Mouse (Mus musculus) forebrain, embryonic 10.5 days (tissue): Measurements from ENCODE around the gene Mamstr. TPM values are rescaled to one million over a fixed set of nuclear protein-coding genes. Genes with fewer than 3 reads are reported as not detected.

ENCODE experiments used
- DNase-seq: peaks from one replicate; pipeline ENCODE4 v3.0.0-alpha.2; 2017; ENCODE audit warnings: low spot score; ENCODE audit errors: extremely low spot score
- H3K27ac ChIP-seq: fragments of 300-500 bp; sonication (generic); 2 replicates; pipeline ENCODE4 v1.5.1; 2016; ENCODE audit warnings: mild to moderate bottlenecking
- H3K27me3 ChIP-seq: fragments of 300-500 bp; sonication (generic); 2 replicates; pipeline ENCODE4 v1.6.1; 2016; ENCODE audit warnings: mild to moderate bottlenecking; ENCODE audit not compliant: poor library complexity, severe bottlenecking
- H3K36me3 ChIP-seq: fragments of 300-500 bp; sonication (generic); replicated peaks from 2 replicates; pipeline ENCODE4 v1.6.1; 2016; ENCODE audit warnings: mild to moderate bottlenecking, moderate library complexity
- H3K4me1 ChIP-seq: fragments of 300-500 bp; sonication (generic); 2 replicates; pipeline ENCODE4 v1.6.1; 2016
- H3K4me3 ChIP-seq: fragments of 300-500 bp; sonication (generic); 2 replicates; pipeline ENCODE4 v1.5.1; 2016; ENCODE audit warnings: mild to moderate bottlenecking, moderate library complexity
- H3K9me3 ChIP-seq: fragments of 300-500 bp; sonication (generic); 2 replicates; pipeline ENCODE4 v1.6.1; 2016; ENCODE audit warnings: mild to moderate bottlenecking, moderate library complexity
- WGBS: fragments of 180-500 bp; shearing (Covaris S2); methylation state at CpG from one replicate; pipeline ENCODE4 v1.1.7; 2016; 5-methylcytosine and 5-hydroxymethylcytosine counted together
- polyA plus RNA-seq: library from polyadenylated mRNA; unstranded; fragments of >200 nt; fragmentation: Nextera tagmentation; extraction: Ambion mirVana; gene quantifications from 2 replicates; pipeline ENCODE4 v1.2.1, GENCODE M21; 2016

Mamstr gene
- polyA plus RNA-seq, 1 experiment from 2014 or later, result 1.7 TPM

DNA sequence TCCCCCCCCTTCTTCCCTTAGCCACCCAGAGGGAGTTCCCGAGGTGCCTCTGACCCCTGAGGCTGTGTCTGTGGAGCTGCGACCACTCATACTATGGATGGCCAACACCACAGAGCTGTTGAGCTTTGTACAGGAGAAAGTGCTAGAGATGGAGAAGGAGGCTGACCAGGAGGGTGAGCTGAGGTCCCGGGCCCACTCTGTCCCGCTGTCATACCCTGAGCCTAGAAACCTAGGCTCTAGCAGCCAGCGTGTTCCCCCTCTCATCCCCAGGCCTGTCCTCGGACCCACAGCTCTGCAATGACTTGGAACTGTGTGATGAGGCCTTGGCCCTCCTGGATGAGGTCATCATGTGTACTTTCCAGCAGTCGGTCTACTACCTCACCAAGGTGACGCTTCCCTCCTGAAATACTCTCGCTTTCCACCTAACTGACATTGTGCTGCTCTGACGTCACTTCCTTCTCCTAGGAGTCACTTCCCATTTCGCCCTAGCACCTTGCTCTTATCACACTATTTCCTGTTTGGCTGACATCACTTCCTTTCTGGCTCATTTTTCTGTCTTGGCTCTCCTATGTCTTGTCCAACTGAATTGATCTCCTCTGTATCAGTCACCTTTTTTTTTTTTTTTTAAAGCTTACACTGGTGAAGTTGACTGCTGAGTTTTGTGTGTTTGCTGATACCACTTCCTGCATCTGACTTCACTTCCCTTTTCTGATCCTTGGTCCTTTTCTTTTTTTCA, 4.7 kb upstream of the Mamstr start:
- Histone ChIP-seq H3K27ac (no peak overlapping the region), H3K27me3 (peaks cover 47% of the 10 kb centered on the region), H3K4me1 (peaks cover 30% of the 10 kb centered on the region), H3K36me3 (peaks cover 19% of the 10 kb centered on the region), H3K4me3 (no peak overlapping the region), H3K9me3 (peaks cover 3% of the 10 kb centered on the region; the same call in 1 of the 2 replicates)
- DNase-seq, result no peak
- 95% methylated on average over 11 of the region's 11 CpGs for WGBS

DNA sequence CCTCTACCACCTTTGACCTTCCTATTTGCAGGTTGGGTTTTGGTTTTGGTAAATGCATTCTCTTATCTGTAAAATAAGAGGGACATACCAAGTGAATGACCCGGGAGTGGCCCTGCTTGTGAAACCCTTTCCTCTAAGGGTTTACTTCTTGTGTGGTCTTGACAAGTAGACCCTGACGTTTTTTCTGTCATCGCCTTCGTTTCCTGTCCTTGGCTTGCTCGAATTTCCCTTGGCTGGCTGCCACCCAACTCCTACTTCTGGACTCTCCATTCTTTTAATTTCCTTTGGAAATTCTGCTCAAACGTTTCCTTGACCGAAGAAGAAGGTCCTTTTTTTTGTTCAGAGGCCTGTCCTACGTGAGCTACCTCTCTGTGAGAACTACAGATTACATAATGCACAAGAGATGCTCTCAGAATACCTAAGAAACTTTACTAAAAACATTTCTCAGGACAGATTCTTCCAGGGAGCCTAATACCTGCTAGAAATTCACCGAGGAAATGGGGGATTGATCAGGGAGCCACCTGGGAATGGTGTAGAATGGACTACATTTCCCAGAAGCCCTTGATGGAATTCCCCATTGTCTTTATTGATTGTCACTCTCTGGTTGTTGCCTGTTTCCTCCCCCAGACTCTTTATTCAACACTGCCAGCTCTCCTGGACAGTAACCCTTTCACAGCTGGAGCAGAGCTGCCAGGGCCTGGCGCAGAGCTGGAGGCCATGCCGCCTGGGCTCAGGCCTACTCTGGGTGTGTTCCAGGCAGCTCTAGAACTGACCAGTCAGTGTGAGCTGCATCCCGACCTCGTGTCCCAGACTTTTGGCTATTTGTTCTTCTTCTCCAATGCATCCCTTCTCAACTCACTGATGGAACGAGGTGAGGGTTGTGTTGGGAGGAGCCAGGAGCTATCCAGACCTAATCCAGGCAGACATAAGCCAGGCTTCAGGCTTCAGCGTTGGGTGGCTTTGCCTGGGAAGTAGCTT, 3.8 kb upstream of the Mamstr start:
- Histone ChIP-seq H3K27ac (no peak overlapping the region), H3K9me3 (peaks cover 3% of the 10 kb centered on the region; the same call in 1 of the 2 replicates), H3K36me3 (peaks cover 19% of the 10 kb centered on the region), H3K27me3 (peaks cover 46% of the 10 kb centered on the region), H3K4me3 (no peak overlapping the region), H3K4me1 (peaks cover 33% of the 10 kb centered on the region)
- no peak for DNase-seq
- WGBS, result 87% methylated on average over 15 of the region's 15 CpGs

DNA sequence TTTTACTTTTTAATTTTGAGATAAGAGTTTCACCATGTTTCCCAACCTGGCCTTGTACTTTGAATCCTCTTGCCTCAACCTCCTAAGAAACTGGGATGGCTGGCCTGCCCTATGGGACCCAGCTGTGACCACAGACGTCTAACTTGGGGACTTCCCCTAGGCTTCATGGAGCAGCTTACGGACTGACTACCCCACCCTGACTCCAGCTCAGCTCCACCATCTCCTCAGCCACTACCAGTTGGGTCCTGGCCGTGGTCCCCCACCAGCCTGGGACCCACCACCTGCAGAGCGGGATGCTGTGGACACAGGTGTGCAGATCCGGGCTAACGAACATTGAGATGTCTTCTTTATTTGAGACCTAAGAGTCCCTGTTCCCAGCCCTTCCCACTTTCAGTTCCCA, 2.1 kb upstream of the Mamstr start:
- H3K27me3 ChIP-seq, result peaks cover 35% of the 10 kb centered on the region
- no peak overlapping the region for H3K27ac ChIP-seq
- no peak for DNase-seq
- peaks cover 19% of the 10 kb centered on the region for H3K36me3 ChIP-seq
- 93% methylated on average over 6 of the region's 6 CpGs for WGBS
- peaks cover 42% of the 10 kb centered on the region for H3K4me1 ChIP-seq
- H3K9me3 ChIP-seq, result peaks cover 3% of the 10 kb centered on the region; the same call in 1 of the 2 replicates
- peak overlapping the region; percentile 37; the same call in 1 of the 2 replicates for H3K4me3 ChIP-seq

DNA sequence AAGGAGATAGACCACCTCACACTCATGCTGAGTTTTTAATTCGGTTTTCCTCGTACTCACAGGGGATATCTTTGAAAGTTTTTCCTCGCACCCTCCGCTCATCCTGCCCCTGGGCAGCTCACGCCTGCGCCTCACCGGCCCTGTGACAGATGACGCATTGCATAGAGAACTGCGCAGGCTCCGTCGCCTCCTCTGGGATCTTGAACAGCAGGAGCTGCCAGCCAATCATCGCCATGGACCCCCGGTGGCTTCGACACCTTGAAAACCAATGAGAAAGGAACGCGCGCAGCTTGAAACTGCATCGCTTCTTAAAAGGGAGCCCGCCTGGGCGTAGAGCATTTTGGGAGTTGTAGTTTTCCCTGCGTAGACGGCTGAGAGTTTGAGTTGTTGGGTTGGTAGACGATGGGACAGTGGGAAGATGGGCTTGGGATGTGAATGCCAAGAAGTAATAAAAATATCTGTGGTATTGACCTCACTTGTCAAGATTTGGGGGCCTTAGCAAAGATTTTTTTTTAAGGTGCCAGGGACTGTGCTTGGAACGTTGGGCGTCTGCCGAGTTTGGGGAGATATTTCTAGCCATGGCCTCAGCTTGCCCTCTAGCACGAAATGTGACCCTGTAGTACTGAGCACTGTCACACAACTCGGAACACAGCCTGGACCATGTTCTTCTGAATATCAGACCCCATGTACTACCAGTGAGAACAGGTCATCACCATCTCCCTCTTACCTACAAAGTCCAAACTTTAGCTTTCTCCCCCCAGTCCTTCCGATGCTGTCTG, 965 bp upstream of the Mamstr start:
- Histone ChIP-seq H3K27ac (peak overlapping the region; percentile 73), H3K4me1 (peaks cover 50% of the 10 kb centered on the region), H3K4me3 (peak overlapping the region; percentile 37), H3K36me3 (peaks cover 19% of the 10 kb centered on the region), H3K9me3 (peaks cover 3% of the 10 kb centered on the region; the same call in 1 of the 2 replicates), H3K27me3 (peaks cover 24% of the 10 kb centered on the region)
- DNase-seq, result peak; percentile 94
- 19% methylated on average over 29 of the region's 29 CpGs for WGBS

DNA sequence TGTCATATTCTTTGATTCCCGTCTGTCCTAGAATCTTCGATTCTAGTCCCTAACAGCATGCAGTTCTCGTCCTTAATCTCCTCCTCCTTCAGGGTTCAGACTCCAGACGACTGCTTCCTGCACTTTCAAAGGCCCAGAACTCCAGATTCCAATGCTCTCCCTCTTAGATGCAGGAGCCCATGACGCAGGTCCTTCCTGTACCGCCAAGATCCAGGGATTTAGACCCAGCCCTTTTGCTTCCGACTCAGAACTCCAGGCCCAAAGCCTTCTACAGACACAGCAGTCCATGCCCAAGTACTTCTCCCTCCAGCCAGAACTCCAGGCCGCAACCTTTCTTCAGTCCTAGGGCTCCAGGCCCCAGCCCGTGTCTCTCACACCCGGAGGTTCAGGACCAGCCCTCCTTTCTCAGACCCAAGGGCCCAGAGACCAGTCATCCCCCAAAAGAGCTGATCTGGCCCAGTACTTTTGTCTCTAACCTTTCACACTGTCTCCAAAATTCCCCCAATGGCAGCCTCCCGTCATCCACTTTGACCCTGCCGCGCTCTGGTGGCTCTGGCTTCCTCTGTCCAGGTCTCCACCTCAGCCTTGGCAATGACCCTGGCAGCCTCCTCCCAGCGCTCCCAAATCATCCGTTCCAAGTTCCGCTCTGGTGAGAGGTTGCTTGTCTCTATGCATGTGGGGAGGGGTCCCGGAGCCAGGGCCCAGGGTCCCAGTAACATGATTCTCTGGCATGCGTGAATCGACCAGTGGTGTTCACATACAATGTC, 597 bp downstream of the Mamstr start:
- H3K27ac ChIP-seq, result peak overlapping the region; percentile 56; the same call in 1 of the 2 replicates
- no peak overlapping the region; the same call in 1 of the 2 replicates for H3K4me3 ChIP-seq
- peaks cover 23% of the 10 kb centered on the region for H3K27me3 ChIP-seq
- H3K4me1 ChIP-seq, result peaks cover 62% of the 10 kb centered on the region
- 73% methylated on average over 19 of the region's 19 CpGs for WGBS
- peaks cover 3% of the 10 kb centered on the region; the same call in 1 of the 2 replicates for H3K9me3 ChIP-seq
- H3K36me3 ChIP-seq, result peaks cover 19% of the 10 kb centered on the region
- DNase-seq, result no peak

DNA sequence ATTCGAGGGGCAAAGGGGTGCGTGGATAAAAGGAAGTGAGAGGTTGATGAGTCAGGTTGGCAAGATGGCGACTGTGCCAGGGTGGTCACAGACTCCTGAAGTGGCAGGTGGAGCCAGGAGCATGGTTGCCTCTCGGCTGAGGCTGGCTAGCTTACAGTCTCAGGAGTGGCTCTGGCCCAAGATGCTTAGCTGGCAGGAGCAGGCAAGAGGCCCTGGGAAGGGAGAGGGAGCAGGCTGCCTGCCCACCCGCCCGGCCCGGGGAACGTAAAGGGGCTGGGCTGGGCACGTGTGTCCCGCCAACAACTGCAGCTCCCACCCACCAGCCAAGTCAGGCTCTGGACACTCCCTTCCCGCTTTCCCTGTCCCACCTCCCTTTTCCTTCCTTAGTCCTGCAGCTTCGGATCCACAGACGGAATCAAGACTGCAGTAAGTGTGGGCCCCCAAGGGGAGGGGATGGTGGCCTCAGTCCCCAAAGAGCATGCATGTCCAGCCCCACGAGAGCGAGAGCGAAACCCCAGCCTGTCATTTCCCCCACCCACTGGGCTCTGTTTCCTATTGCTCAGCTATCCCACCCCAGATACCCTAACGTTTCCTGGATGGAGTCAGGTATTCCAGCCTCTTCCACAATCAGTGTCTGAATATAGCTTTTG, 1.7 kb downstream of the Mamstr start:
- no peak for DNase-seq
- peaks cover 62% of the 10 kb centered on the region for H3K4me1 ChIP-seq
- H3K4me3 ChIP-seq, result 0 out of 2 replicates have a peak overlapping the region, but pooled peaks have one; percentile 3
- H3K27ac ChIP-seq, result peak overlapping the region; percentile 31; the same call in 1 of the 2 replicates
- peaks cover 23% of the 10 kb centered on the region for H3K27me3 ChIP-seq
- H3K9me3 ChIP-seq, result no peaks in the 10 kb centered on the region
- 76% methylated on average over 17 of the region's 17 CpGs for WGBS
- peaks cover 10% of the 10 kb centered on the region for H3K36me3 ChIP-seq

DNA sequence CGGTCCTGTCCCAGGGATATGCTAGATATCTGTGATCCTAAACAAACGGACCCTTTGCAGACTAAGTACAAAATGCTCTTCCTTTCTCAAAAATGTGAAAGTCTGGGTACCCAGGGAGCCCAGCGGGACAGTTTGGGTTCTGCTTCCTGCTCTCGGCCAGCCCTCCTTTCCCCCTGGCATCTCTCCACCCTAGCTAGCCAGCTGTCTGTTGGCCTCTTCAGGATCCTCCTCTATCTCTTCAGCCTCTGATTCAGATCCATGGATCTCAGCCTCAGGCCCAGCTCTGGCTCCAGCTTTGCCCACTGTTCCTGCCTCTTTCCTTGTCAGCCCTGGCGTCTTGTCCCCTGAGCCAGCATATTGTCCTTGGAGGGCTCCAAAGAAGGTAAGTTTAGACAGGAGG, 2.3 kb downstream of the Mamstr start:
- peaks cover 5% of the 10 kb centered on the region; the same call in 1 of the 2 replicates for H3K36me3 ChIP-seq
- WGBS, result 85% methylated on average over 5 of the region's 5 CpGs
- H3K9me3 ChIP-seq, result no peaks in the 10 kb centered on the region
- peak overlapping the region; percentile 96; the same call in 1 of the 2 replicates for H3K27ac ChIP-seq
- peaks cover 62% of the 10 kb centered on the region for H3K4me1 ChIP-seq
- H3K4me3 ChIP-seq, result peak overlapping the region; percentile 59
- peaks cover 23% of the 10 kb centered on the region for H3K27me3 ChIP-seq
- no peak for DNase-seq

DNA sequence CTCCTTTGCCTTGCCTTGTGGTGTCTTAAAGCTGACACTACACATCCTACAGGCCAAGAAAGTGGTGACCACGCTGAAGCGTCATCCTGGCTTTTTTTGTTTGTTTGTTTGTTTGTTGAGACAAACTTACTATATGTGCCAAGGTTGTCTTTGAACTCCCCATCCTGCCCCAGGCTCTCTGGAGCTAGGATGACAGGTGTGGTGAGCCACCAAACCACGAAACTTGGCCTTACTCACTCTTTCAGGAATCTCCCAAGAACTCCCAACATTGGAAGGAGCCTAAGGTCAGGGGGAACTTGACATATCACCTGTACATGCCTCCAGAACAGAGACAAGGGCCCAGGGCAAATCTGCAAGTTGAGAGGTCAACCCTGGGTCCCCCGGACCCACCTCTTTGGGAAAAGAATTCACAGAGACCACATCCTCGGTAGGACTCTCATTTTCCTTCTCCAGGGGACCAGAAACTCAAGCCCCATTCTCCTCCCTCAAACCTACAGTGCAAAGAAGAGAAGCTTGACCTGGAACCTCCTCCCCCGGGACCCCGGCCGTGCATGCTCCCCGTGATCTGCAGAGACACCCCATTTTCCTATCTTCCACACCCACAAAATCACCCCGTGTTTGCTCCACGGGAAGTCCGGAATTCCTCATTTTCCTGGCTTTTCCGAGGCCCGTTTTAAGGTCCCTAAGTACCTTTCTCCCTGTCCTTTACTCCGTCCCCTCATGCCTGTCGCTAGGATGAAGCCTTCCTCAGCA, 2.9 kb downstream of the Mamstr start:
- Histone ChIP-seq H3K9me3 (no peaks in the 10 kb centered on the region), H3K4me1 (peaks cover 62% of the 10 kb centered on the region), H3K4me3 (peak overlapping the region; percentile 59), H3K27me3 (peaks cover 23% of the 10 kb centered on the region), H3K27ac (peak overlapping the region; percentile 96), H3K36me3 (no peaks in the 10 kb centered on the region)
- DNase-seq, result no peak
- 38% methylated on average over 16 of the region's 16 CpGs for WGBS

DNA sequence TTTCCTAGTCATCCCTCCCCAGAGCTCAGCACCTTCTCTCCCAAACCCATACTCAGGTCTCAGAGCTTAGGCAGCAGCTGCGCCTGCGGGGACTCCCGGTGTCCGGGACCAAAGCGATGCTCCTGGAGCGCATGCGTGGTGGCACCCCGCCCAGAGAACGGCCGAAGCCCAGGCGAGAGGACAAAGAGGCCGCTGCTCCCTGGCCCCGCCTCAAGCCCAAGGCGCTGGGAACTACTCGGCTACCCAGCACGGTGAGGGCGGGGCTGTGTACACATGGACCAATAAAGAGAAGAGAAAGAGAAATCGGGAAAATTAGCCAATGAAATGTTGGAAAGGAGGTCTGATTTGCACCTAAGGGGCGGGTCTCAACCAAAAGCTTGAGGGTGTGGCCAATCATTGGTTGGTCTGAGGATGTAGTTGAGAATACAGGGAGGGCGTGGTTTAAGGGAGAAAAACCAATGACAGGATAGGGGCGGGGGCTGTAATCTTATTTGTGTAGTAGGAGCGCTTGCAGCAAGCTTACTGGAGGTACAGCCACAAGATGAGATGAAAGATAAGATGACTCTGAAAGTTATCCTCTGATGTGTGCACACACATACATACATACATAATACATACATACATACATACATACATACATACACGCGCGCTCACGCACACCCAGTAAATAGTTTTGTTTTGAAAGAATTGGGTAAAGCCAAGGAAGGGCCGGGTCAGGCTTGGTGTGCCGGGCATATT, 3.8 kb downstream of the Mamstr start:
- Histone ChIP-seq H3K9me3 (no peaks in the 10 kb centered on the region), H3K4me3 (peak overlapping the region; percentile 59), H3K27me3 (peaks cover 23% of the 10 kb centered on the region), H3K4me1 (peaks cover 52% of the 10 kb centered on the region), H3K36me3 (no peaks in the 10 kb centered on the region), H3K27ac (peak overlapping the region; percentile 96)
- DNase-seq, result peak; percentile 99
- under 1% methylated on average over 28 of the region's 28 CpGs for WGBS

DNA sequence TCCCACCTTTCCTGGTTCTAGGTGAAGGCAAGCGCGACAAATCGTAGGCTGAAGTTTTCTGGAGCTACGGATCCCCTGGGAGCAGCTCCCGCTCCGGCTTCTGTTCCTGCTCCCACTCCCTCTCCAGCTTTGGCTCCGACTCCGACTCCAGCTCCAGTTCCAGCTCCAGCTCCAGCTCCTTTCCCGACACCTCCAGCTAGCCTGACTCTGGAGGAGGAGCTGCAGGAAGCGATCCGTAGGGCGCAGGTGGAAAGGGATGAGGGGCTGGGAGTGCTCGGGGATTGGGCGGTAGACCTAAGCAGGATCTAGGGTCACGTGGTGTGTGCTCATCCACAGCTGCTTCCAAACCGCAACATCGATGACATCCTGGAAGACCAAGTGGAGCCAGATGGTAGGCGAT, 4.4 kb downstream of the Mamstr start:
- 3% methylated on average over 18 of the region's 18 CpGs for WGBS
- Histone ChIP-seq H3K9me3 (no peaks in the 10 kb centered on the region), H3K27me3 (peaks cover 23% of the 10 kb centered on the region), H3K36me3 (no peaks in the 10 kb centered on the region), H3K27ac (peak overlapping the region; percentile 96), H3K4me1 (peaks cover 49% of the 10 kb centered on the region), H3K4me3 (peak overlapping the region; percentile 59)
- peak; percentile 54 for DNase-seq
